Mouse (Mus musculus): ENCODE data around the gene Fam221a.
A peak's percentile ranks its signal among the peaks of the same experiment; 100 is the strongest.

Fam221a gene

DNA sequence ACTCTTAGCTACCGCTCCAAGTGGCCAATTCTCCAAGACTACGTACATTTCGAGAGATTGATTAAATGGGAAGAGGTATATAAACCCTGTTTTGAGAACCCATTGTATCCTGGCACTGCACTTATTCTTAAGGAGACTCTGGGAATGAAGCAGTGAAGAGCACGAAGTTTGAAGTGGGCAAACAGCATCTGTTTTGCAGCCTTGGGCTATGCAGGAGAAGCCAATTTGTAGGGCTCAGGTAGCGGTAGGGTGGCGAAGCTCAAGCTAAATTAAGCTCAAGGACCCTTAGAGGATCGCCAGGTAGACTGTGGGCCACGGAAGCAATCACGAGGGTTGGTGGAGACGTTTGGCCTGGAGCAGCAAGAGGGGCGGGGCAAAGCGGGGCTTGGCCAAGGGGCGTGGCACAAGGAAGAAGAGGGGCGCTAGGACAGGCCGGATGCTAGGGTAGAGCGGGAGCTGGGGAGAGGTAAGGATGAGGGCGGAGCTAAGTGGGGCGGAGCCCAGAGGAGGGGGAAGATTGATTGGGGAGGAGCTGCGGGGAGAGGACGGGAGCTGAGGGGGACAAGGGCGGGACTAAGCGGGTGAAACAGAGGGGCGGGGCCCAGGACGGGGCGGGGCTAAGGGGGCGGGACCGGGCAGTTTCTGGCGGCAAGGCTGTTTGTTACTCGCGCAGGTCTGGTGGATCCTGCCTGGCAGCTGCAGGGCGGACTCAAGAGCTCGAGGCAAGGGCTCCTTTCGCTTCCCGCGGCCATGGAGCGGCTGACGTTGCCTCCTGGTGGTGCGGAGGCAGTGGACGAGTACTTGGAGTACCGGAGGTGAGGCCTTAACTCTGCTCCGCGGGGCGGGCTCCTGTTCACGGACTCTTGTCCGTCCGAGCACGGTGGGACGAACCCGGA is at the start of gene Fam221a:
Fam221a (plus strand) TSS at position 581 of the 896 bp plus-strand sequence.
- DNase-seq = peak; percentile 50

DNA sequence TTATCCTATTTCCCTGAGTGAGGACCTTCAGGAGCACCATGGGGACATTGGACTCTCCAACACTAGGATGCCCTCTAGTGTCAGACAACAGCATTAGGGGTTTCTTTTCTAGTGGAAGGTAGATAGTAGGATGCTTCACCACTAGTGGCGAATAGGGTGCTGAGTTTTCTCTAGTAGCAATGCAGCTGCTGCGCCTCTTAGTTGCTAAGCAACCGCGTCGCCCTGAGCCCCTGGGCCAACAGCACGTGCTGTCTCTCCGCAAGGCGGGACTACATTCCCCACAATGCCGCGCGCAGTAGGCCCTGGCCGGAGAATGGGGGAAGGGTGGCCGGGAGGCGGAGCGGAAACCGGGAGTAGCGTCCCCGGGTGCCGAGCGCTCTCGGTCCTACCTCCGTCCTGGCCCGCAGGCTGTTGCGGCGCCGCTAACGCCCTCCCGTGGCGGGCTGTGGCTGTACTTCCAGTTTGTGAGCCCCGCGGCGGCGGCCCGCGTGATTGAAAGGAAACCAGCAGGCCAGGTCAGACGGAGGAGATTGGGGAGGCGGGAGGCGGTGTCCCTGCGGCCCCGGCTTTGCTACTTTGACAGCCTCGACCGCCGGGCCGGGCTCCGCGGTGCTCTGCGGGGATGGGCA is 48.5 kb upstream of the Fam221a start, which contains the start of gene Ccdc126:
Ccdc126 (plus strand) TSS at position 309 of the 629 bp plus-strand sequence.
- DNase-seq = peak; percentile 98

DNA sequence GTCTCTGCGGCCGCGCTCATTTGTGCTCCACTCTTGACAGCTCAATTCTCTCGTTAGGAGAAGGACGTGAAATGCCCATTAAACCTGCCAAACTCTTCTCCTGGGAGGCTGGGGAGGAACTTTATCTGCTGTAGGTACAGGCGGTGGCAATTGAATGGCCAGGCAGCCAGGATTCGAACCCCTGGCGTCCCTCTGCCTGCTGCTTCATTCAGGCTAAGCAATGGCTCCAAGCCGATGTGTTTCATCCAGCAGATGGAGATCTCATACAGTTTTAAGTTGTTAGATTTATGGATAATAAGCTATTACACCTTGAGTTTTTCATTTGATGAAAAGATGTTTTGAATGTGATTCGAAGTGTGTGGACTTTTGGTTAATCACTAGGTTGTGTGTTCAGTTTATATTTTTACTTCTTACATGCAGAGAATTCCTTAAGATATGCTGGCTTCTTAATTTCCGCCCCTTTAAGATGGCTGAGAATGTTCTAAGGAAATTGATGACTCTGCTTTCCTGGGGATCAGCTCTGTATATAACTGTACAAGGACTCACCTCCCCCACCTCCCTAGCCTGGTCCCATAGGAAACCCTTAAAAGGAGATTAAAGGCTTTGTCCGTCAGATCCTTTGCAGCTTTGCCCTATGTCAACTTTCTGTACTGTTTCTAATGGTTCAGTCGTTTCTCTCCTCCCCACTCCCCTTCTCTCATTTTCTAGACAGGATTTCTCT is 47.8 kb upstream of the Fam221a start:
- peak; percentile 47 for DNase-seq

DNA sequence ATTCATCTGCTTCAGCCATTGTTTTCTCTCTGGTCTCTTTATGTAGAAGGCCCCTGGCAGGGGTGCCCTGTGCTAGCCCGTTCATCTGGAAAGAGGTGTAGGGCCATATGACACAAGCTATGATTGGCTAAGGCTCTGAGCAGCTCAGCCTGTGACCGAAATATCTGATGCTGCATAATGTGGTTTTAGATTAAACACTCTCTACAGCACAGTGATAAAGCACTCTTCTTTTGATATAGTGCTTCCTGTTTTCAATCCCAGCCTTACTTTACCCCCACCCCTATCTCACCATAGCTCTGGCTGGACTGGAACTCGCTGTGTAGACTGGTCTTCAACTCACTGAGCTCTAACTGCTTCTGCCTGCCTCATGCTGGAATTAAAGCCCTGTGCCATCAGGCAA is 46.2 kb upstream of the Fam221a start:
- no peak for DNase-seq

DNA sequence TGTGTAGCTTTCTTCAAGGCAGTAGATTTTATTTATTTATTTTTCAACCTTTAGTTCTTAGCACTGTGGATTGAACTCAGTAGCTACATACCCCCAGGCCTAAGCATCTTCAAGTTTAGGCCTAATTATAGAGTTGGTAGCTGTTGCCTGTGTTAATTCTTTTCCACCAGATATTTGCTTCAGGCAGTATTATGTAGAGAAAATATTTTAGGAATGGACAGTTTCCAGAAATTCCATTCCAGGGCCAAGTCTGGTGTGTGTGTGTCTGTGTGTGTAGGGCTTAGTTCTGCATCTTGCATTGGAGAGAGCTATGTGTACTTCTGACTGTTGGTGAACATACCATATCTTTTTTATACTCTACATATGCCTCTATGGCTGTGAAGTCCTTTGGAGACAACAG is 45.5 kb upstream of the Fam221a start:
- DNase-seq = no peak

DNA sequence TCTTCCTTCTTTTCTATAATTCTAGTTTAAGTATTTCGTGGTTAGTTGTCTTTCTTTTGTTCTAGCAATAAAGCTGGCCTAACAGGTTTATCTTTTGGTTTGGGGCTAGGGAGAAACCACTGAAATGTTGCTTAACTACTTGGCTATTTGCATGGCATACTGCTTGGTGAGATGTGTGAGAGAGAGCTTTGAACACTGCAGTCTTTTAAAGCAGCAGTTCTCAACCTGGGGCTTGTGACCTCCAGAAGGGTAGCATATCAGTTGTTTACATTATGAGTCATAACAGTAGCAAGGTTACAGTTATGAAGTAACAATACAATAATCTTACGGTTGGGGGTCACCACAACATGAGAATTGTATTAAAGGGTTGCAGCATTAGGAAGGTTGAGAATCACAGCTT is 44.6 kb upstream of the Fam221a start:
- DNase-seq = no peak

DNA sequence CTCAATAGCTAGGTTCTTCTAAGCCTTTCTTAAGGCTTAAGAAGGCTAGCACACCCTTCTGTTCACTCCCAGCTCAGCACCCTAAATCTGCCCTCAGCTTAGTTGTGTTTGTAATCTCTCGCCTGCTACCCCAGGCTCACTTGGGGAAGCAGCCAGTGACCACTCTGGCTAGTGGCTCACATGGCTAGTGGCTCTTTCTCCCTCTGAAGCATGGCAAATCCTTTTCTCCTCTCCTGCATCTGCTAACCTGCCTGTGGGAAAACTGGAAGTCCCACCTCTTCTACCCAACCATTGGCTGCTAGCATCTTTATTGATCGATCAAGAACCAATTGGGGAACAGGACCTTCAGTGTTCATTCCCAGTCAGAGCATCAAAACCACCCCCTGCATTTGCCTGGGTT is 43.0 kb upstream of the Fam221a start:
- DNase-seq = no peak

DNA sequence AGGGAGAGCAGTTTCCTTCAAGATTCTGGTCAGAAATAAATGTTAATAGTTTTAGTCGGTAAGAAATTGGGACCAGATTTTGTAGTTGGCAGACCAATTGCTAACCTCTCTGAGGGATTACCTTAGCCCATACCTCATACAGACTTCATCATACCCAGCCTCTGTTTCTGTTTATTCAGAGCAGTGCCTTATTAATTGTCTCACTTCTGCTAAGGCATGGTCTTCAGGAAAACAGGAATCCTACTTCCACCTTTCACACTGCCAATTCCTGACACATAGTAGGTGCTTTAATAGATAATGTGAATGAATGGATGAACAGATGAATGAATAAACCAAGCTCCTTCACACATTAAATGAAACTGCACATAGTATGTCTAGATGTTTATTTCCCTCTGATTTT is 42.2 kb upstream of the Fam221a start:
- no peak for DNase-seq

DNA sequence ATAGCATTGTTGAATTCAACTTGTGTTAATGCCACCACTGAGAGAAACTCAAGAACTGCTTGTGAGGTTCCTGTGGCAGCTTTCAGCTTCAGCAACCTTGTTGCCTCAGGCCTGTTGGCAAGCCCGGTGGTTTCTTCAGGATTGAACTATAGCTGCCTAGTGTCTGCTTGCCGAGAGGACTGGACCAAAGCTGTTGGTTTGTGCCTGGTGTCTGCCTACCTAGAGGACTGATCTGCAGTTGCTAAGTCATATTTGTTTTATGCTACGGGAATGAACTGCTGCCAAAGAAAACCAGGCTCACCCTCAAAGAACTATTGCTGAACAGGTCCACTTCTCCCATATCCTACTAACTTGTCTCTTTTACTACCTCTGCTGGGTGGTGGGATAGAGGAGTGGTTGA is 40.7 kb upstream of the Fam221a start:
- DNase-seq = no peak

DNA sequence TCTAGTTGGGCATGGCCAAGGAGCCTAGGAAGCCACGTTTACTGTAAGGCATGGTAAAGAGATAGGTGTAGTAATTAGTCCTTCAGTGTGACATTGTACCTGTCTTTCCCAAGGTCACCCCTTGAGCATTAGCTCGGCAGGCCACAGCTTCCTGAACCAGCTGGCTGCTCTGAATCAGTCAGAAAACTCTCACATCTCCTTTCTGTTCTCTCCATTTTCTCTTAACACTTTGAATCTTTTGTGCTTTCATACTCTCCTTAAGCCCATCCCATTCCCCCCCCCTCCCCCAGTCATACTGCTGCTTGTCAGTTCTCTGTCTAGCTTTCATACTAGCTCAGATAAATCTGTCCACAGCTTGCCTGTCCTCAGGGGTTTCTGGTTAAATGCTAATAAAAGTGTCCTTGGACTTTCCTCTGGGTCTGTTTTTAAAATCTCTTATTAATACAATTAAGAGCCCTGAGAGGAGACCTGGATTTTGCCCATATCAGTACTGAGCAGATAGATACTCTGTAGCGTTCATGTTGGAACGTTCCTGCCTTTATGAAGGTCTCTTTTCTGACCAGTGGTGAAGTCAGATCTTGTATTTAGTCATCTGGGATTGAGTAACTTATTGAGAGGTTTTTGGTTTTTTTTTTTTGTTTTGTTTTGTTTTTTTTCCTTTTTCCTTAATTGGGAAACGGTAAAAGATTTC is 36.0 kb upstream of the Fam221a start:
- no peak for DNase-seq

DNA sequence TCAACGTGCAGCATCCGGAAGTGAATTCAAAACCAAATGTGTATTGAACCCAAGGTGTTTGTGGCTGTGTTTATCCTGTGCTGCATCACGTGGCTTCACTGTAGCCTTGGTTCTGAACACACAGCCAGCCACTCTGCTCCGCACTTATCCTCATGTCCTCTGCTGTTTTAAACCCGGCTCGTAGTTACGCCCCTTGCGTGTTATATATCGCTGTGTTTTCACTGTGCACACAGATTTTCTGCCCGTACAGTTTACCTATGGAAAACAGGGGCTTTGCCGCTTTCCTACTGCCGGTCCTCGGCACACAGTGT is 35.5 kb upstream of the Fam221a start:
- DNase-seq = no peak

DNA sequence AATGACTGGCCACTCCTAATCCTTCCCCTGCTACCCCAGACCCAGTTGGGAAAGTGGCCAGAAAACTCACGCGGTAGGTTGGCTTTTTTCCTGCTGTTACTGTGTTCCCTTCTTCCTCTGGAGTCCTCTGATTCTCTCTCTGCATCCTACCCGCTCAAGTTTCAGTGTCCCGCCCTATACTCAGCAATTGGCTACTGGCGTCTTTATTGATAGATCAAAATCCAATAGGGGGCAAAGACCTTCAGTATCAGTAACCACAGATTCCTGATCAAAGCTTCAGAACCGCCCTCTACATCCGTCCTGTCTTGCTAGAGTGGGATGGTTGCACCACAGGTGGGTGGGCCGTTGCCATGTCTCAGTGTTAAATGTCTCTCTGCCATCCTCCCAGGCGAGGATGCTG is 29.0 kb upstream of the Fam221a start:
- DNase-seq = no peak

DNA sequence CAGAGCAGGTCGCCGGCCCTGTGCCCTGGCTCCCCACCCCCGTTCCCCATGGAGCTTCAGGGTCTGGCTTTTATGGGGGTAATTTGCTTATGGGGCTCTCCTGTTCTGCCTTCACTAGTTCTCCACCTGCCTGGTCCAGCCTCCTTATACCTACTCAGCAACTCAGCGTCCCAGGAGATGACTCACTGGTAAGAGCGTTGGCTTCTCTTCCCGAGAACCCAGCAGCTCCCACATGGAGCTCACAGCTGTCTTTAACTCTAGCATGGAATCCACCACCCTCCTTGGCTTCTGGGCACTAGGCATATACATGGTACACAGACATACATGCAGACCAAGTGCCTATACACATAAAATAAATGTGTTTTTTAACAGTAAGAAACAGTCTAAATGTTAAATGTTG is 28.4 kb upstream of the Fam221a start:
- no peak for DNase-seq

DNA sequence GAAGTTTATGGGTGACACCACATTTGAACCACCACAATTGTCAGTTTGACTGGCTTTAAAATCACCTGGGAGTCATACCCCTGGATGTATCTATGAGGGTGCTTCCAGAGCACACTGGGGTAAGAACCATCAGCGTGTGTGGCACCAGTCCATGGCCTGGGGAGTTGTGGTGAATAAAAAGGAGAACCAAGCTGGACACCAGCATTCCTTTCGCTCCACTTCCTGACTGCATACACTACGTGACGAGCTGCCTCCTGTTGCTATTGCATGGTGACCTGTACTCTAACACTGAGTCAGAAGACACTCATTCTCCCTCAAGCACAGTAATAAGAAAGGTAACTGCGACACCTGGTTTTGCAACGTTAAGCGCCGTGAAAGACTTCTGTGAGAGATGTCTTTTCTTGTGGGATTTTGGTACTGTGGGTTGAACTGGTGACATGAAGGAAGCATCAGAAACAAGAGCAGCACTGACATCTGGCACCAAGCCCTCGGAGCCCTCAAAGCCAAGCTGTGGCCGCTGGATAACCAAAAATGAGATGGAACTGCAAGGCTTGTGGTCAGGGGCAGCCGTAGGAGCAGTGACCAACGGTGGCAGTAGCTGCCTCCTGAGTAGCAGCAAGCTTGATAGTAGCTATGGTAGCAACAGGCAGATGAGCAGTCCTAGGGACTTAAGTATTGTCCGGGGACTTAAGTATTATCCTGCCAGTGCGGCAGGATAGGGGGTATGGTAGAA is 23.6 kb upstream of the Fam221a start:
- DNase-seq = no peak

DNA sequence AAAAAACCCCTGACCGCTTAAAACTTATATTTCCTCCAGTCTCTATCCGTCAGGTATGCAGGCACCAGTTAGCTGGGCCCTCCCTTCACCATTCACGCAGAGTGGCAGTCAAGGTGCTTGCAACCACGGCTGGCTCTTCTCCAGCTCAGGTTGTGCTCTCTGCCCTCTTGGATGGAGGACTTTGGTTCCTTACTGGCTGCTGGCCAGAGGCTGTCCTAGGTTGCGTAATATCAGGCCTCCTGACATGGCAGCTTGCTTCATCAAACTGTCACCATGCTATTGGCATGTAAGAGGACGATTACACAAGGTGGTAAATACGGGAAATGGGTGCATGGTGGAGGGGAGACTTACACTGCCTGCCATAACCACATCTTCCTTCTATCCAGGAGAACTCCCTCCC is 17.7 kb upstream of the Fam221a start:
- no peak for DNase-seq

DNA sequence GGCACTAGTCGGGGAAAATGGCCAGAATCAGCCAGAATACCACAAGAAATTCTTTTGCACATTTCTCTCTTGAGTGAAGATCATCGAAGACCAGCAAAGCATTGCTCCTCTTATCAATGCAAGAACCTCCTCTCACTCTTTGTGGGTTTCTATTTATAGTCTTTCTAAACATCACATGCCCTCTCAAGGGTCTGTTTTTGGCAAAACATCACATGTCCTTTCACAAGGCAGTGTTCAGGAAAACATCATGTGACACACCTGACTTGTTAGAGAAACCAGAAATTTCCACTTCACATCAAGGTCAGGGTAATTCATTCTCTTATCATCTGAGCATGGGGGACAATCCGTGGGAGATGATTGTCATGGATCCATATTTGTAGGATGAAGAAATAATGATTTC is 12.9 kb upstream of the Fam221a start:
- DNase-seq = no peak

DNA sequence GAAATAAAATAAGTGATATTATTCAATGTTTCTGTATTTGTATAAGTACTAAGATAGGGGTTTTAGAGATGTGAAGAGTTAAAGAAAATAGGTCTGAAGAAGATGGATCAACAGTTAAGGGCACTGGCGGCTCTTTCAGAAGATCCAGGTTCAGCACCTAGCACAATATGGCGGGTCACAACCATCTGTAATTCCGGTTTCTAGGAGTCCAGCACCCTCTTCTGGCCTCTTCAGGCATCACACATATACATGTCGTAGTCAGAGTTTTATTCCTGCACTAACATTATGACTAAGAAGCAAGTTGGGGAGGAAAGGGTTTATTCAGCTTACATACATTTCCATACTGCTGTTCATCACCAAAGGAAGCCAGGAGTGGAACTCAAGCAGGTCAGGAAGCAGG is 12.4 kb upstream of the Fam221a start:
- DNase-seq = no peak

DNA sequence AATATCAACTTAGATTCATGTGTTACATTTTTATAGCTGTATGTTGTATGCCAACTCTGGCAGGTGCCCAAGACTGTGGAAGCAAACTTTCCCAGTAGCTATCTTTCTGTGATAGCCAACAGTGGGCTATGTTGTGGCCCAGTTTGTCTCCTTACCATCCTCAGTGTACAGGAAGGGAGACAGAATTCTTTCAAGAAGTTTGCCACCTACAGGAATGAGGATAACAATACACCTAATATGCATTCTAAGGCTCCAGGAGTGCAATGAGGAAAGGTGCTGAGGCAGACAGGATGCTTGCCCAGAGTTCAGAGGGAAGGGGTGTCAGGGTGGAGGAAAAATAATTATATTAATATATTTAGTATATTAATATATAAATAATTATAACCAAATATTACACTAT is 7.1 kb upstream of the Fam221a start:
- no peak for DNase-seq

DNA sequence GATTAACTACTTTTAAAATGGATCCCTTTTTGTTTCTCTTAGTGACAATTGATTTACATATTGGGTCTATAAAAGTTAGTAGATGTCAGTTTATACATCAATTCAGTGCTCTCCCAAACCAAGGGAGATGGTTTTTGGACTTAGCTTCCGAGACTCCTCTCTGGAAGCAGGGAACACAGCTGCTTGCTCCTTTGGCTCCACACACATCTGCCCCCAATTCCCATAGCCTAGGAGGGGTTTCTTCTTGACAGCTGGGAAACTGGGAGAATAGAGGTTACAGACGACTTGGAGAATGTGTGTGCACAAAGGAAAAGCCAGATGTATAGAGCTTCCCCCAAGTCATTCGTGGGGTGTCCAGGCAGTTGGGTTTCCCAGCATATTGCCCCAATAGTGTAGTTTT is 673 bp downstream of the Fam221a start:
- DNase-seq = no peak

DNA sequence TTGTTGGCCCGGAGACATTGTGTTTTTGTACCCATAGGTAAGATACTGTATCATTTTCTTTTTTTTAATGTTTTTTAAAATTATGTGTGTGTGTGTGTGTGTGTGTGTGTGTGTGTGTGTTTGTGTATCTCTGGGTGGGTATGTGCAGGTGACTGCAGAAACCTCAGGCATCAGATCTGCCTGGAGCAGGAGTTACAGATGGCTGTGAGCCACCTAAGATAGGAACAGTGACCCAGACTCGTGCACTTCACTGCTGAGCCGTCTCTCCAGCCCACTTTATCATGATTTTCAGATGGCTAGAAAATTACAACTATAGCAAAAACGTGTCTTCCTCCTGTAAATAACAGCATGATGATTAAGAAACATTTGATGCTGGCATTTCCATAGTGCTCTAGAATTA is 5.2 kb downstream of the Fam221a start:
- no peak for DNase-seq

DNA sequence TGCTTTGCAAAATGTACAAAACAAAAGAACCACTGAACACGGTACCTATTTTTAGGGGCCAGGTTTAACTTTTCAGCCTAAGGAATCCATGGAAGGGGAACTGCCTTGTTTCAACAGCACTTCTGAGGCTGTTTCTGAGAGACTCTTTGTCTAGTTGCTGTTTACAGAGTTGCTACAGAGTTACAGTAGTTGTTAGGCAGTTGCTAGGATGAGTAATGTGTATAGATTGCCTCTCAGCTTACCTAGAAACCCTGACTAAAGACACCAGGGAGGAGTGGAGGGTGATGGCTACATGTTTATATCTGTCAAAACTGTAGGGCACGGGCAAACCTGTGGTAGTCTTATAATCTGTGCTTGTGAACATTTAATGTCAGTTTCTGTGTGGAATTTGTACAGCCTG is 6.4 kb downstream of the Fam221a start:
- no peak for DNase-seq

DNA sequence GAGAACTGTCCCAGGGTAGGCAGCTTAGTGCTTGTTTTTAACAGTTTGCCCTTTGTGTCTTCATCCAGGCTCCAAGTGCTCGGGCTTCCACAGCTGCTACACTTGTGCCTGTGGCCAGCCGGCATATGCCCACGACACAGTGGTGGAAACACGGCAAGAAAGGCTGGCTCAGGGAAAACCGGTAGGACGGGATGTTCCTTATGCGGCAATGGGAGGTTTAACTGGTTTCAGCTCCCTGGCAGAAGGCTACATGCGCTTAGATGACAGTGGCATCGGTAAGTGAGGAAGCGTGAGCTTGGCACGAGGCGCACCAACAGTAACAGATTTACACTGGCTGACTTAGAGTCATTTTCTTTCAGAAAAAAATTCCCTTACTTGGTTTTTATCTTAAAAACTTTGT is 10.8 kb downstream of the Fam221a start:
- no peak for DNase-seq

DNA sequence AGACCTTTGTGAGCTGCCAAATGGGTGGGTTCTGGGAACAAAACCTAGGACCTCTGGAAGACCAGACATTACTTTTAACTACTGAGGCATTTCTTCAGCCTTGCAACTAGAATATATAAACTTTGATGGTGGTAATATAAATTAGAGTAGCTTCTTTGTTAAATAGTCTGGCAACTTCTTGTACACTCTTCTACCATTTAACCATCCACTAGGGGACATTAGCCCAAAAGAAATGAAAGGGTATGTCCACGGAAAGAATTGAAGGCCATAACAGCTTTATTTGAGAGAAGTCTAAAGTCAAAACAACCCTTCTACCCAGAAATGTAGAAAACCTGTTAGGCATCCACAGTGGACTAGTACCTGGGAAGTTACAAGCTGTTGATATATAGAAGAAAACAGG is 26.7 kb downstream of the Fam221a start:
- no peak for DNase-seq

Measured in right cerebral cortex, postnatal 14 days (tissue).